8 mouse cellular contexts compared by ENCODE assay signal in the genomic region with DNA sequence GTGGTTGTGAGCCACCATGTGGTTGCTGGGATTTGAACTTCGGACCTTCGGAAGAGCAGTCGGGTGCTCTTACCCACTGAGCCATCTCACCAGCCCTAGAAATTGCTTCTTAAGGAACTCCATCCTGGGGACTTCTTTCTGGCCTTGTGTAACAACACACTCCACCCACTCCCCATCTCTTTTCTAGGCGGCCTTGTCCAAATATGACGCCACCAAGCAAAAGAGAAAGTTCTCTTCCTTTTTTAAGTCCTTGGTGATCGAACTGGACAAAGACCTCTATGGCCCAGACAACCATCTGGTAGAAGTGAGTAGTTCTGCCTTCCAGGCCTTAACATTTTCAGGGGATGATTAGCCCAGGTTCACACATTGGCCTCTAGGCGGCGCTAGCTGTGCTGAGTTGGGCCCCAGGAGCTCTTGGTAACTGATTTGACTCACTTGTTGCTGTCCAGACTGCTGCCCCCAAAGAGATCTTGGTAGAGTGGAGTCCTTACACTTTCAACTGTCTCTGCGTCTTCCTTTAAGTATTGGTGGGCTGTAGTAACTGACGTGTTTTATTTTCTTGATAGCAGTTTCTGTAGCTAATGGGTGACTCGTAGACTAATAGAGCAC. TPM values are rescaled to one million over a fixed set of nuclear protein-coding genes. Genes with fewer than 3 reads are reported as not detected.
A peak's percentile ranks its signal among the peaks of the same experiment; 100 is the strongest.
DNase-seq lines count a peak whose midpoint lies in the region; ATAC-seq and TF ChIP-seq lines count a peak whose summit lies in the region.

TSS of gene Gm17349 (minus strand) at position 51 of the 609 bp plus-strand sequence.

- TF ChIP-seq EP300 in heart, adult 2 months (IDR thresholded peaks at IDR 0.05; ENCODE audit: insufficient read depth, low read depth, low read length) = no peak

- peak; percentile 94 for TF ChIP-seq CTCF in heart, adult 2 months (IDR thresholded peaks at IDR 0.05)
- TF ChIP-seq CTCF in olfactory bulb, adult 2 months (IDR thresholded peaks at IDR 0.05; ENCODE audit: insufficient read depth, low read depth, low read length) = peak; percentile 55; the same call in 1 of the 2 replicates

- H3K4me2 ChIP-seq in lung, embryonic 15.5 days = peak within 1 kb of the TSS; percentile 76

- intact Hi-C loops in heart, adult 2 months (cut with DNase I) = no loop called here

- H3K36me3 ChIP-seq in heart, adult 2 months (ENCODE audit: control insufficient read depth, insufficient read depth, low read length) = peaks cover 5% of the 10 kb centered on the region
- H3K36me3 ChIP-seq in lung, embryonic 15.5 days = peaks cover 59% of the 10 kb centered on the region

- peak within 1 kb of the TSS; percentile 36 for H3K4me3 ChIP-seq in heart, adult 2 months
- no peak within 1 kb of the TSS for H3K4me3 ChIP-seq in lung, embryonic 15.5 days
- H3K4me3 ChIP-seq in olfactory bulb, adult 2 months (ENCODE audit: insufficient read depth, low read depth, low read length) = peak within 1 kb of the TSS; percentile 50

- TF ChIP-seq POLR2A in heart, adult 2 months (IDR thresholded peaks at IDR 0.05; ENCODE audit: insufficient read depth, low read depth, low read length) = no peak
- no peak for TF ChIP-seq POLR2A in olfactory bulb, adult 2 months (IDR thresholded peaks at IDR 0.05; ENCODE audit: insufficient read depth, low read depth, low read length)

- no peak for ATAC-seq in lung, embryonic 15.5 days (ENCODE audit: borderline replicate concordance, extremely low read depth, low FRiP score, low TSS enrichment)

- peak within 1 kb of the TSS; percentile 99 for H3K27ac ChIP-seq in heart, adult 2 months
- H3K27ac ChIP-seq in lung, embryonic 15.5 days = peak within 1 kb of the TSS; percentile 41
- peak within 1 kb of the TSS; percentile 100 for H3K27ac ChIP-seq in olfactory bulb, adult 2 months (ENCODE audit: insufficient read depth, low read depth, low read length)

- no peaks in the 10 kb centered on the region for H3K9me3 ChIP-seq in lung, embryonic 15.5 days

- H3K4me1 ChIP-seq in heart, adult 2 months (ENCODE audit: control insufficient read depth, insufficient read depth, low read length) = peaks cover 4% of the 10 kb centered on the region
- peaks cover 23% of the 10 kb centered on the region for H3K4me1 ChIP-seq in lung, embryonic 15.5 days
- peaks cover 39% of the 10 kb centered on the region for H3K4me1 ChIP-seq in olfactory bulb, adult 2 months (ENCODE audit: control insufficient read depth, insufficient read depth, low read length)

- H3K9ac ChIP-seq in heart, adult 2 months (ENCODE audit: low read depth, low read length) = peak within 1 kb of the TSS; percentile 51
- H3K9ac ChIP-seq in lung, embryonic 15.5 days = 0 out of 2 replicates have a peak within 1 kb of the TSS, but pooled peaks have one; percentile 15

- 57% methylated on average over 11 of the region's 11 CpGs for WGBS in heart, adult 2 months
- WGBS in lung, embryonic 15.5 days = 69% methylated on average over 11 of the region's 11 CpGs
- 39% methylated on average over 11 of the region's 11 CpGs for WGBS in olfactory bulb, adult 2 months

- H3K79me2 ChIP-seq in heart, adult 2 months (replicated peaks; ENCODE audit: control insufficient read depth, insufficient read depth, low read length) = no peaks in the 10 kb centered on the region

- no peaks in the 10 kb centered on the region for H3K27me3 ChIP-seq in heart, adult 2 months (ENCODE audit: control insufficient read depth, insufficient read depth, low read length)
- no peaks in the 10 kb centered on the region for H3K27me3 ChIP-seq in lung, embryonic 15.5 days

- peak; percentile 37 to 58 for DNase-seq in CD8-positive naive resting alpha-beta T cell, adult 2 months (ENCODE audit: low read depth in 2 of 2, low spot score in 2 of 2)
- DNase-seq in T-cell, adult 2 months (ENCODE audit: low spot score) = peak; percentile 47
- peak; percentile 70 to 76 for DNase-seq in cerebellum, postnatal 36 days
- peak; percentile 62 to 68 for DNase-seq in heart, adult 2 months
- DNase-seq in kidney, adult 9 months = peak; percentile 73
- DNase-seq in urinary bladder, adult 18-20 months (ENCODE audit: low spot score in 2 of 2) = no peak

RNA-seq across cellular contexts. Expression of gene Gm17349, which starts in this region (rescaled TPM):
- total RNA-seq in heart, adult 2 months (2021) = 1 to 10 TPM; 3.7 to 4.1 TPM
- not detected in 2 replicates for polyA plus RNA-seq in heart, adult 2 months (2012; rRNA removed)
- not detected in 2 replicates for polyA plus RNA-seq in lung, embryonic 15.5 days (2015; fragmentation: Nextera tagmentation; extraction: Ambion mirVana)
- not detected in 2 replicates for polyA plus RNA-seq in olfactory bulb, adult 2 months (2012; ENCODE audit: insufficient read depth, insufficient read length, low replicate concordance, missing spikeins)

Comparison
In these comparisons a context has a peak if more than half of its experiments do, and no peak if none do; other contexts are left out.
1. DNase-seq: peak in CD8-positive naive resting alpha-beta T cell, adult 2 months (2 of 2), T-cell, adult 2 months (single experiment), cerebellum, postnatal 36 days (2 of 2), heart, adult 2 months (2 of 2) and kidney, adult 9 months (single experiment); none in urinary bladder, adult 18-20 months (0 of 2).
2. H3K27ac ChIP-seq: peak in every context shown above with its lines; median percentile 100 in olfactory bulb, adult 2 months; 99 in heart, adult 2 months; 41 in lung, embryonic 15.5 days.